Mouse (Mus musculus): ENCODE results near the gene Slc7a10.

DNA sequence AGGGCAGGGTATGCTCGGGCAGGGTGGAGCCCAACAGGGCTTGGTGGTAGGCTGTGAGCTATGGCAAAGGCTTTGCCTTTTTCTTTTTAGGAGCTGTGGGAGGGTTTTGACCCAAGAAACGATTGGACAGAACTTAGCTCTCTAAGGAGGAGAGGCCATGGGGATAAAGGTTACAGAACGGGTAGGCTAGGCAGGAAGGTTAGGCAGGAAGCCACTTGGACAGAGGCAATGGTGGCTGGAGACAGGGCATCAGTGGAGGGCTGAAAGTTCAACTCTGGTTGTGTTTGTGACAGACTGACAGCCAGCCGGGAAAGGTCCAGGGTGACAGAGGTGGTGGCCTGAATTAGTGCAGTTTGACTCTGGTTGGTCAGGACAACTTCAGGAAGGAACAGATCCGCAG lies 3.5 kb downstream of the Slc7a10 start:
- no peak for TF ChIP-seq POLR2AphosphoS2 (IDR thresholded peaks at IDR 0.05; ENCODE audit: low read depth, low read length)
- no peak for TF ChIP-seq POLR2A (IDR thresholded peaks at IDR 0.05; ENCODE audit: low read depth, low read length)
- TF ChIP-seq NELFE (IDR thresholded peaks at IDR 0.05; ENCODE audit: low read depth, low read length), result no peak
- TF ChIP-seq CTCF (conservative IDR thresholded peaks at IDR 0.05 in 1 of 2, IDR thresholded peaks at IDR 0.05 in 1 of 2; ENCODE audit: low read depth in 2 of 2, low read length in 2 of 2), result no peak
- TF ChIP-seq MAX (IDR thresholded peaks at IDR 0.05; ENCODE audit: low read length), result no peak
- no peak for TF ChIP-seq ZC3H11A (IDR thresholded peaks at IDR 0.05; ENCODE audit: low read depth, low read length)
- no peak for TF ChIP-seq EP300 (IDR thresholded peaks at IDR 0.05; ENCODE audit: low read length)
- TF ChIP-seq USF1 (IDR thresholded peaks at IDR 0.05; ENCODE audit: low read depth, low read length), result no peak

Data from CH12.LX (cell line).